Mouse (Mus musculus) heart, adult 9 months (tissue): ENCODE measurements around the gene Anks3.
A peak's percentile ranks its signal among the peaks of the same experiment; 100 is the strongest.

Source experiments
- DNase-seq, 2 experiments: peaks; one replicate each; pipeline ENCODE4 v3.0.0; 2022; ENCODE audit warnings: low spot score in 2 of 2

Anks3 gene

DNA sequence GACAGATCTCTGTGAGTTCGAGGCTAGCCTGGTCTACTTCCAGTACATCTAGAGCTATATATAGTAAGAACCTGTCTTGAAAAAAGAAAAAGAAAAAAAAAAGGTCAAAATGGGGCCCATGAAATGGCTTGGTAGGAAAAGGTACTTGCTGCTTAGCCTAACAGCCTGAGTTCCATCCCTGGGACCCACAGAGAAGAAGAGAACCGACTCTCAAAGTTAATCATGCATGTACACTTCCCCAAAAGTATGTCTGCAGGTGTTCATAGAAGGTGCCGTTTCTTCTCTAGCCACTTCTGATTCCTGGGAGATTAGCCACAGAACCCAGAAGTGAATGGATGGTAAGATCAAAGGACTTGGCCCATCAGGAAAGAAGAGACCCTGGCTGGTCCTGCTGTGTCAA, 4.4 kb upstream of the Anks3 start:
- no peak for DNase-seq

DNA sequence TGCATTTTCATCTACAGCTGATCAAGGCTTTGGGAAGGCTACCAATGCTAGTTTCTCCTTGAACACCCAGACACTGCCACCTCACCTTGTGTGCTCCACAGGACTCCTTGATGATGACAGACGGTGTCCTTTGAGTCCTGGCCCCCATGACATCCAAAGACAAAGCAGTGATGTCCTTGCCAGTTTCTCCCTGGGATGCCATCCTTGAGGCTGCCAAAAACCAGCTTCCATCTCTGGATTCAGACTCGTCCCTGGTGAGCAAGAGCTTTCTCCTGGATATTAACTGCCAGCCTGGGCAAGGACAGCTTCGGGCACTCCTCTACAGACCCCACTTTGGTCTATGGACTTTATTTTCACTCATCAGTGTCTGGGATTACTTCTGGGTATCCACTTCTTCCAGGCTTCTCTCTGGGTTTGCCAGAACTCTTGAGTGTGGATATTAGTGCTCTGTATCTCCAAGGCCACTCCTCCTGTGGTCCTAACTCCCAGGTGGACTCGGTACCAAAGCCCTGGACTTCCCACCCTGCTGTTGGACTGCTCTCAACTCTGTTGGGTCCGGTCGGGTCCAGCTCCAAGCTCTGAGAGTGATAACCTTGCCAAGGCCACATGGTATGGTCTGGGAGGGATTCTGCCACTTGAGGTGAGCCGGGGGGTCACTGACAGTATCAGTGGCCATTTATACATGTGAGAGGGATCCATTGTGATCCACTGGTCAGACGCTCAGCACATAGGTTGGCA, 1.6 kb upstream of the Anks3 start:
- DNase-seq = no peak

DNA sequence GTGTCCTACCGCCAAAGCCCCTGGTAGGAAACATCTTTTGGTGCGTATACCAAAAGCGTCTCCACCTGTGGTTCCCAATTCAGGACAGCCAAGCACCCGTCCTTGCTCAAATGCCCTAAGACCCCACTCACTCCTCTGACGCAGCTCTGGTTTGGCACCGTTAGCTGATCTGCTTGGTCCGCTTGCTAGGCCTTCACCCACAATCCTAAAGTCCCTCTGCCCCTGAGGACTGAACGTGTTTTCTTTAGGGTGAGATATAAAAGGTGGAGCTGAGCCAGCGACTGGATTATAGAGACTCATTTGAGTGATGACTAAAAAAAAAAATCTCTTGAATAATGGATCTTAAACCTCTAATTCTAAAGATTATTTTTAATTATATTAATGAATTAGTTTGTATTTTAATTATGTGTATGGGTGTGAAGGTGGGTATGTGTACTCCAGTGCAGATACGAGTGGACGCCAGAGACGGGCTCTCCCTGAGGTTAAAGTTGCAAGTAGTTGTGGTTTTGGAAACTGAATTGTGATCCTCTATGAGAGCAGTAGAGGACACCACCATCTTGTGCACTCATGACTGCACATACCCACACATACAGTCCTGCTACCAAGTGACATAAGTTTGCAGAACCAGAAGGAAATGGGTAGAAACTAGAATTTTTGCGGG, 856 bp upstream of the Anks3 start:
- no peak for DNase-seq

DNA sequence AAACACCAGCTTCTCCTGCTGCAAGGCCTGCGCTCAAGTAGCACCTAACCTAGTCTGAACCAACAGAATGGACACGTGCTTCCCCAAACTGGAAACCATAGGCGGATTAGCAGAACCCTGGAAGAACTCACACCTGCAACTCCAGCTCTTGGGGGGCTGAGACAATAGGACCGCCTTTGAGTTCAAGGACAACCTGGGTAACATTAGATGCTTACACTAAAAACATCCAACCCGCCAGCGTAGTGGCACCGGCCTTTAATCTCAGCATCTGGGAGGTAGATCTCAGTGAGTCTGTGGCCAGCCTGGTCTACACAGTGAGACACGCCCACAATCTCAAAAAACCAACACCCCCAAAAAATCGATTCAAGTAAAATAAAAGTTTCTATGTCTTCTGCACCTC, 659 bp downstream of the Anks3 start:
- DNase-seq = no peak

DNA sequence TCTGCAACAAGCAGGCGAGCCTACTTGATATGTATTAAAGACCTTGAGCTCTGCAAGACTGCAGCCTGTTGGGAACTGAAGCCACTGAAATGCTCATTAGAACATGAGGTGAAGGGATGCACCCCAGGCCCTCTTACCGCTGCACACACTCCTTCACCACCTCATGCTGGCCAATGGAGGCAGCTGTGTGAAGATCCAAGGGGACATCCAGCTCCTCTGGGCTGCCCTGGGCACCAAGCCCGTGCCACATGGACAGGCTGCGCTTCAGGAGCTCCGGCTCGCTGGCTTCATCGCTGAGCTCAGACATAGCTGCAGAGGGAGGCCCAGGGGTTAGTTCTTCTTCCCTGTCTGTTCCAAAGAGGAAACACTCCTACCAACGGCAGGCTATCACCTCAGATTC, 3.7 kb downstream of the Anks3 start:
- DNase-seq = no peak

DNA sequence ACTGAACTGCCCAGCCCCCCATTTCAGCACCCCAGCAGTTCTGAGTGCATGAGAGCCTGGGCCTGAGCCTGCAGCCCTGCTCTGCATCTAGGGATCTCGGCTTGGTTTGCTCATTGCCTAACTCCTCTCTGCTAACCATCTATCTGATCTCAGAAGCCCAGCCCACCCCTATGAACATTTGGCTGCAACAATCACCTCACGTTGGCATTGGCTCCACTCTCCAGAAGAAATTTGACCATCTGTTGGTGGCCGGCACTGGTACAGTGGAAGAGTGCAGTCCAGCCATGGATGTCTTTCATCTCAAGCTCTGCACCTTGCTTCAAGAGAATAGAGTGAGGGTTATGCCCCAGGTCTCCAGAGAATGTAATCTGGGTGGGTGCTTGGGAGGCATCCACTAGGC, 6.6 kb downstream of the Anks3 start:
- no peak for DNase-seq

DNA sequence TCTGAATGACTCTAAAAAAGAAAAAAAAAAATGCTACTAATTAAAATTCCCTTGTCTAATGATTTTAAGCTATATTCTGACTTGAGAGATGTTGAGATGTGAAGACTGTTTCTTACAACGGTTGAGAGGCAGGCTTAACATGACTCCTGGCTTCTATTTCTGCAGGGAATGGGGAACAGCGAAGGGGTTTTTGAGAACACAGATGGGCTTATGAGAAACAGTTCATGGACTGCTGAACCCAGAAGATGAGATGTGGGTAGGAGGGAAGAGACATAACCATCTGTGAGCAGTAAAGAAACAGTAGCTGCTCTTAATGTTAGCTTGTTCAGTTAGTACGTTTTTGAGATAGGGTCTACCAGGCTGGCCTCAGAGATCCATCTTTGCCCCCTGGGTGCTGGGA, 7.4 kb downstream of the Anks3 start:
- no peak for DNase-seq

DNA sequence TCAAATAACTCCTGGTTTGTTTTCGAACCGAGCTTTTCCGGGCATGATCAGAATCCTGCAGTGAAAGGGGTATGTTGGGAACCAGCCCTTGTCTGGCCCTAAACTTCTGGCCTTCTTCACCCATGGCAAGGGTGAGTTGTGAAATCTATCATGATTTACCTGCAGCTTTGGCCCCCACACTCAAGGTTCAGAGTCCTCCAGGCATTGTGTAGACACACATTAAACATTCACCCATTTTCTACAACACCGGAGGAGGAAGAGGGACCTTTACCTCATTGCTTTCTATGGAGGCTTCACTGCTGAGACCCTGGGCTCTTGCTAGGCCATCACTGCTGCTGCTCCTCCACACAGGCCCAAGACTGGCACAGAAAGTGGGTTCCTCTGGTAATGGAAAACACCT, 16.6 kb downstream of the Anks3 start:
- DNase-seq = no peak

DNA sequence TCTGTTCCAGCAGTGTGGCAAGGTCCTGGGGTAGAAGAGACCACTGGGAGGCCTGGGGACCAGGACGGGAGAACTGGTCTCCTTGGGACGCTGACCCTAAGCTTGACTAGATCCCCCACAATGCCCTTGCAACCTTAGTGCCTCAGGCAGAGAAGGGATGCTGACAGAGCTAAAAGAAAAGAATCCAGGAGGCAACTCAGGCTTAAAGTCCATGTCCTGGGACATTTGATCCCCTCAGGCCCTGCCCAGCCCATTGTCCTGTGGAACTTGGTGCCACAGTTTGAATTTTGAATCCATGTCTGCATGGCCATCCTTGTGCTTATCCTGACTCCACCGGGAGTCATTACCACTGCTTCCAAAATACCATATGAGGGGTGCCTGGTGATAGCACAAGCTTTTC, 17.9 kb downstream of the Anks3 start:
- no peak for DNase-seq

DNA sequence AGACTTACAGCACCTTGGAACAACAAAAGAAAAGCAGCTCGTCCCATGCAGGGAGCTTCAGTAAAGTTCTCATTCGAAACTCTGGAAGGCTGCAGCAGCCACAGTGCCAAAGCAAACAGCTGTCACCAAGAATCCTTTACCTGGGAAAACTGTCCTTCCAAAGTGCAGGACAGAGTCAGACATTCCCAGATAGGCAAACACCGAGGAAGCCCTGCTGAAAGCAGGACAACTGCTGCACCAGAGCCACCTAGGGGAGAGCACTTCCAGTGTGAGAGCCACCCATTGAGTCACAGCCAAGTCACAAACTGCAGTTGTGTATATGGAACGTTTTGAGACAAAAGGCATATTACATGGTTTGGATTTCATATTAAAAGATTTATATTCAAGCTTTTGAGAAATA, 18.6 kb downstream of the Anks3 start:
- no peak for DNase-seq

DNA sequence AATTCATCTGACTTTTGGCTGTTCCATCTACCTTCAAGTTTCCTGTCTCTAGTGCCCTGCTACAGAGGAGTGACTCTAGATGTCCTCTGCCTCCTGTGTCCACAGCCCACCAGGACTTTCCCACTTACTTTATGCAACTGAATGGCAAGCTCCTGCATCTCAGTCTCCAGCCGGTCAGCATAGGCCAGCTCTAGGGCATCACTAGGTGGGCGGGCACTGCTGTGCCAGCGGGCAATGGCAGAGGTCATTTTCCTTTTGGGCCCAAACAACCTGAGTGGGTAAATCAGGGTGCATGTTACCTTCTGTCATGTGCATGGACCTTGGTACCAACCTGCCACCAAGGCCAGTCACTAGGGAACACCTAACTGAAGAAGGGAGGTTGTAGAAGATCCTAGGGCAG, 20.6 kb downstream of the Anks3 start:
- no peak for DNase-seq

DNA sequence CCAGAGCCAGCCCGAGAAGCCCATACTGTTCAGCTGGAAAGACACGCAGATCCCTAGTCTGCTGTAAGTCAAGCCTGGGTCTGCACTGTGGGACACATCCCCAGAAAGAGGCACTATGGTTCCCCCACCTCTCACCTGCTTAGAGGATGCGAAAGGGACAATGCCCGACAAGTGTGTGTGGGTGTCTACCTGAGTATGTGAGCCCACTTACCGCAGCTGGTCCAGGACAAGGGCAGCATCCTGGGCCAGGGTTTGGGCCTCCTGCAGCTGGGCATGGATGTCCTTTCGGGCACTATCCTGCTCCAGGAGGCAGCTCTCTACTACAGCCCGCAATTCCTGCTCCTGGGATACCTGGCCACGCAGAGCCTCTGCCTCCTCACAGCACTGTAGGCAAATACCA, 21.1 kb downstream of the Anks3 start:
- no peak for DNase-seq

DNA sequence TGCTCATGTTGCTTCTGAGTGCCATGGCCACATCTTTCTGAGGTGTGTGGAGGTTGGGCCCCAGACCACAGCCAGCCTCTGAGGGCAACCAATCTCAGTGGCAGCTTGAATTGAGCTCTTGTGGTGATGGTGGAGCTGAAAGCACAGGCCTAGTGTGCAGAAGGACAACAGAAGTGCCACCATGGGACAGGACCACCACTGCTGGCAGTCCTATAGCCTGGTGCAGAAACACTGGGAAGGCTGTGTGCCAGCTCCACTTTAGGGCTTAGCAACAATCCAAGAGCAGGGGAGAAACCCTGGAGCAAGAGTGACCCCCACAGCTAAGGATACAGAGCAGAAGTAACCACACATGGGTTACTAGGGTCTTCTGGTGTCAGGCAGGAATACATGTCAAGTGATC, 23.0 kb downstream of the Anks3 start:
- DNase-seq = no peak

DNA sequence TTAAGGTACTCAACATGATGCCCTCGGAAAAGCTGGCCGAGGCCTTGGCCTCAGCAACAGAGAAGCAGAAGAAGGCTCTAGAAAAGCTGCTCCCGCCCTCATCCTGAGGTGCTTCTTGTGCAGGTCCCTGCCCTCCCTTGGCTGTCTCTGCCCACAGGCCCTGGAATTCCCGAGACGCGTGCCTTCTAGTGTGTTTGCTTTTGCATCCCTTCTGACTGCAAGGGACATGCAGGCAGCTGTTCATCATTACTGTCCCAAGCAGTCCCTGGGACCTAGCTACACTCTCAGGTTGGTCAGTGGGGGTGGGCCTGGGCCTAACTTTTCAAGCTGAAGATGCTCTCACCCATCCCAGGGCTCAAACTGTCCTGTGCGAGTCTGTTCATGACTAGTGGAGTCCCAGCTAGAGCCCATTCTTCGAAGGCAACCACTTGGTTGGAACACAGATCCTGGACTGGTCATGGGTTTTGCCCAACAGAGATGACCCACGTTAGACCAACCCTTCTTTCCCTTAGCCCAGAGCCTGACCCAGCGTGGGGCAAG, 23.6 kb downstream of the Anks3 start:
- DNase-seq = no peak

DNA sequence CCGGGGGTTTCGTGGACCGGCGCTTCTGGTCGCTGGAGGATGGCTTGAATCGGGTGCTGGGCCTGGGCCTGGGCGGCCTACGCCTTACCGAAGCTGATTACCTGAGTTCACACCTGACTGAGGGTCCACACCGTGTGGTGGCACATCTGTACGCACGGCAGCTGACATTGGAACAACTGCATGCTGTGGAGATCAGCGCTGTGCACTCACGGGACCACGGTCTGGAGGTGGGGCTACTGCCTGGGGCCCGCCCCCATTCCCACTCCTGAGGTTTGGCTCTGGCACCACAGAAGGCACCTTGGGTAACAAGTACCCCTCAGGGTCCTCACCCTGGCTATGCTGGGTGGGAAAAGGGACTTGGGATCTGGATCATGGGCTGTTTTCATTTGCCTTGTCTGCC, 24.6 kb downstream of the Anks3 start:
- DNase-seq = peak in 1 of 2 experiments; percentile 33

DNA sequence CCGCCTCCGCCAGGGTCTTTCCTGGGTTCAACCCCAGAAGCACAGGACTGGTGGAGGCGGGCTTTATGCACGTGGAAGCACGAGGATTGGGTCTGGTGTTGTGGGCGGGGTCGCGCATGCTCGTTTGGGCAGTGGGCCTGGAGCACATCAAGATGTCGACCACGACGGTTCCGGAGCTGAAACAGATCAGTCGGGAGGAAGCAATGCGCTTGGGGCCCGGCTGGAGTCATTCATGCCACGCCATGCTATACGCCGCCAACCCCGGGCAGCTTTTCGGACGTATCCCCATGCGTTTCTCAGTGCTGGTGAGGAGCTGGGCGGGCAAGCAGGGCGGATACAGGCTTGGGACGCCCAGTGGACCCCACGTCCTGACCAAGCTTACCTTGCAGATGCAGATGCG, 25.0 kb downstream of the Anks3 start:
- DNase-seq = peak; percentile 94 to 96

DNA sequence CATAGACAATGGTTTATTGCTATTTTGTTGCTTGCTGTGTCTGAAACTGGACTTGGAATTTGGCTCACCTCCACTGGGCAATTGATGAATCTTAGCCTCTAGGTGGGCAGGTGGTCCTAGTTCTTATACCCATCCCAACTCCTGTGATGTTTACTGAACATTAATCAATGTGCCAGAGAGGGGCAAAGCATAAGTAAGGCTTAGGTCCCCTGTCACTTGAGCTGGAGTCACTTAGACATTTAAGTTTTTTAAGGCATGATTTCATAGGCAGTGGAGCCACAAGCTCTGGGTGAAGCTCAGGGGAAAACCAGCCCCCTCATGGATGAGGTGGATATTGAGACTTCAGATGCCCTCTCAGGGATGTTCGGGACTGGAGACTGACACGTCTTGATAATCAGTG, 25.5 kb downstream of the Anks3 start, which contains the start of gene Nudt16l1:
Nudt16l1 (plus strand) TSS at position 301 of the 400 bp plus-strand sequence.
- no peak for DNase-seq

DNA sequence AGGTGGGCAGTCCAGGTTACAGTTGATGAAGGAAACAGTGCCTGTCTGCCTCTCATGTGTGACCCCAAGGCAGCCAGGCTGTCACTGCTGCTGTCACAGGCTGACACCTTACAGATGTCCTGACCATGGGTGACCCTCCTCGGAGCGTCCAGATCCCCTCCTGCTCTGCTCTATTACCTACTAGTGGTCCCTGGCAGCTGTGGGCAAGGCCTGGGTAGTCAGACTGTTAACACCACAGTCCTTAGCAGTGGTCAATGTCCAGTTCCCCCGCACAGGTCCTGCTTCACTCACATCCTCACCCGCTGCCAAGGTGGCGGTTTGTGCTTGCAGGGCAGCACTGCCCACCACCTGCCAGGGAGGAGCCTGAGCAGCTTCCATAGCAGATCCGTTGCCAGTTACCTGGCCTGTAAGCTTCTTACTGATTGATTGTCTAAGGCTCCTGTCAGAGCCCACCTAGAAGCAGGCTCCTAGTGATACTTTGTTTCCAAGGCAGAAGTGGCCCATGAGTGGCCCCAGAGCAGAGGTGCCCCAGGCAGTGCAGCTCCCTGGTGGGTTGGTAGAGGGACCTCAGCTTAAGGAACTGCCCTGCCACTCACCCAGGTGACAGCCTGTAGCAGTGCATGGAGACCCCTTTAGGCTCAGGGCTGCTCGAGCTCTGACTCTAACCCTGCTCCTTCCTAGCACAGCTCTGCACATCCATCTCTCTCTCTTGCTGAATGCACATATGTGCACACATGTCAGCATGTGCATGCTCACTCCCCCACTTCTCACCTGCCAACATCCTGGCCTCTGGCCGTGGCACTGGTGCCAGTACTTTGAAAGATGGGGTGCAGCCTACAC, 26.4 kb downstream of the Anks3 start:
- DNase-seq = no peak

DNA sequence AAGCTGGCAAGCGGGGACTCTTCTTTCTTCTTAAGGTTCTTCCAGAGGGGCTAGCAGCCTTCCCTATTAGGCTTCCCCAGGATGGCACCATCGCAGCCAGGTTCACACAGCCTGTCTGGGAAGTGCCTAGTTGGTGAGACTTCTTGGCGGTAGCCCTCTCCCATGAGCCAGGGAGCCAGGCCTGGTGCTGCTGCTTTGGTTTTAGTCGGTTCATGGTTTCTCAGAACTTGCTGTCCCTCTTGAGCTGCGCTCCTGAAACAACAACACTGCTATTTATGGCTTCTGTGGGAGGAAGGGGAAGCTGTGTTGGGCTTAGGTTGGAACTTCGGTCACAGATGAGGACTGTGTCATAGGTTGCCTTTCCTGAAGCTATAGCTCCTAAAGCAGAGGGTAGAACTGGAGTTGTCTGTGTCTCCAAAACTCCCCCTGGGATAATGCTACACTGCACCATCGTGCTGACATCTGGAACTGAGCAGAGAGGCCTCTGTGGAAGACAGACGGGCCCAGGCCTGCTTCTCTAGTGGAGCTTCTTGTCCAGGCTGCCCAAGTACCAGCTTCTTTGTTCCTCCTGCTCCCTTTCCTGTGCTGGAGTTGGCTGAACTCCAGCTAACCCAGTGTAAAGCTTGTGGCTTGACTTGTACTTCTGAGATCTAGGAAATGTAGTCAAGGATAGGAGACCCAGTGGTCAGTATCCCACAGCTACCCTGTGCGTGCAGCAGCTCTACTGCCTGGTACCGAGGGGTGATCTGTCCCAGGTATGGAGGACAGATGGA, 27.9 kb downstream of the Anks3 start:
- no peak for DNase-seq

DNA sequence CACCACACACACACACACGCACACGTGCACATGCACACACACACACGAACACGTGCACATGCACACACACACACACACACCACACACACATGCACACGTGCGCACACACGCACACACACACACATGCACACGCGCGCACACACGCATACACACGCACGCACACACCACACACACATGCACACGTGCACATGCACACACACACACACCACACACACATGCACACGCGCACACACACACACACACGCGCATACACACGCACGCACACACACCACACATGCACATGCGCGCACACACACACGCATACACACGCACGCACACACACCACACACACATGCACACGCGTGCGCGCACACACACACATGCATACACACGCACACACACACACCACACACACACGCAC, 28.6 kb downstream of the Anks3 start:
- no peak for DNase-seq

DNA sequence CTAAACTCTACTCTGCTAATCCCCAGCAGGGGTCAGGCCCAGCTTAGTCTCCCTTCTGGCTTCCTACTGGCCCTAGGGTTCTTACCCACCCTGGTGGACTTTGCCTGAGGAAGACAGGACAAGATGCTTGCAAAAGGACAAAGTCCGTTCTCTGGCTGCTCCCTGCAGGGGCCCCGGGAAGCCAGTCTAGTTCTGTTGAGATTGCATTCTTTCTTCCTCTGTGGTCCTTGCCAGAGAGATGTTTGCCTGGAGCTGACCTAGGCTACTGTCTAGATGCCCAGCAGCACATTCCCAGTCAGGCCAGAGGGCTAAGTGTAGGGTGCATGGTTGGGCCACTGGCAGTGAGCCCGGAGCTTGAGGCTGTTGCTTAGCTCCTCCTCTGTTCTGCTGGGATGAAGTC, 31.6 kb downstream of the Anks3 start:
- no peak for DNase-seq

DNA sequence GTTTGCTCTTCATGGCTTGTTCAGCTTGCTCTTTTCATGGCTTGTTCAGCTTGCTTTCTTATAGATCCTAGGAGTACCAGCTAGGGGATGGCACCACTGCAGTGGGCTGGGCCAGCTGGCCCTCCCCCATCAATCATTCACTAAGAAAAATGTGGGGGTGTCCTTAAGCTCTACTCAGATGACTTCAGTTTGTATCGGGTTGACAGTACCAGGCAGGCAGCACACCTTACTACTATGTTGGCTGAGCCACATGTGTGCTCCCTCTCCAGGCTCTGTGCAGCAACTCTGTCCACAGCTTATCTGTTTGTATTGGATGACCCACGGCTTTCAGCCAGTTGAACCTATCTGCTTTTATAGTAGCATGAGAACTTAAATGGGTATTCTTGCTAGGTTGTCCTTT, 35.5 kb downstream of the Anks3 start:
- DNase-seq = no peak
